Mouse (Mus musculus) liver, adult 2 months (tissue): ENCODE data around the gene Sept9. TPM values are rescaled to one million over a fixed set of nuclear protein-coding genes. Genes with fewer than 3 reads are reported as not detected.
A peak's percentile ranks its signal among the peaks of the same experiment; 100 is the strongest.

Source experiments
- DNase-seq: peaks from one replicate; pipeline ENCODE4 v3.0.0-alpha.2; 2011; ENCODE audit warnings: low read depth, low spot score; ENCODE audit errors: extremely low read depth
- H3K27ac ChIP-seq: fragments of 200-500 bp; replicated peaks from 2 replicates; pipeline ENCODE4 v1.5.1; 2012; ENCODE audit warnings: low read depth, mild to moderate bottlenecking, control low read depth, inconsistent platforms, low read length; ENCODE audit not compliant: insufficient read depth
- H3K27me3 ChIP-seq: fragments of 200-500 bp; 2 replicates; pipeline ENCODE4 v1.6.1; 2012; ENCODE audit warnings: mild to moderate bottlenecking, moderate library complexity, low read length, inconsistent platforms; ENCODE audit not compliant: control insufficient read depth, insufficient read depth
- H3K36me3 ChIP-seq: fragments of 200-500 bp; 2 replicates; pipeline ENCODE4 v1.6.1; 2012; ENCODE audit warnings: low read length, inconsistent platforms; ENCODE audit not compliant: control insufficient read depth, insufficient read depth
- H3K4me1 ChIP-seq: fragments of 200-500 bp; 2 replicates; pipeline ENCODE4 v1.6.1; 2011; ENCODE audit warnings: low read length; ENCODE audit not compliant: control insufficient read depth, insufficient read depth
- H3K4me3 ChIP-seq: fragments of 200-500 bp; 2 replicates; pipeline ENCODE4 v1.5.1; 2011; ENCODE audit warnings: low read depth, mild to moderate bottlenecking, control low read depth, low read length, moderate library complexity; ENCODE audit not compliant: insufficient read depth
- H3K79me2 ChIP-seq: fragments of 200-500 bp; 2 replicates; pipeline ENCODE4 v1.6.1; 2012; ENCODE audit warnings: inconsistent platforms, mild to moderate bottlenecking, low read length, moderate library complexity; ENCODE audit not compliant: control insufficient read depth, insufficient read depth
- H3K9ac ChIP-seq: fragments of 200-500 bp; 2 replicates; pipeline ENCODE4 v1.6.1; 2012; ENCODE audit warnings: low read depth, mild to moderate bottlenecking, control low read depth, inconsistent platforms, low read length
- CTCF ChIP-seq: fragments of 200-500 bp; IDR thresholded peaks from 2 replicates; pipeline ENCODE4 v1.5.1; 2011; ENCODE audit warnings: low read depth, low read length, control low read depth
- POLR2A ChIP-seq: fragments of 200-500 bp; IDR thresholded peaks from 2 replicates; pipeline ENCODE4 v1.6.1; 2011; ENCODE audit warnings: low read length, control low read depth; ENCODE audit not compliant: insufficient read depth; ENCODE audit errors: extremely low read depth
- WGBS: fragments of 180-500 bp; shearing (Covaris S2); methylation state at CpG from one replicate; pipeline ENCODE4 v1.1.7; 2018; 5-methylcytosine and 5-hydroxymethylcytosine counted together
- polyA plus RNA-seq: library from polyadenylated mRNA; depleted of rRNA; stranded (reverse); fragments of >200 nt; gene quantifications from 2 replicates; pipeline ENCODE4 v1.2.3, GENCODE M21; 2012
- total RNA-seq: library from RNA; depleted of rRNA; stranded (reverse); fragments of >200 nt; gene quantifications from 2 replicates; pipeline ENCODE4 v1.2.3, GENCODE M21; 2014

The Sept9 gene
- total and polyA plus RNA-seq, 2 experiments = 18.8 to 21.2 TPM

- no peaks in the 10 kb centered on the region for H3K36me3 ChIP-seq
- H3K27ac ChIP-seq = no peak overlapping the region
- no peaks in the 10 kb centered on the region for H3K79me2 ChIP-seq
- H3K9ac ChIP-seq = no peak overlapping the region
- no peaks in the 10 kb centered on the region for H3K4me1 ChIP-seq
- WGBS = 85% methylated on average over 20 of the region's 20 CpGs
- DNase-seq = no peak
- H3K27me3 ChIP-seq = no peaks in the 10 kb centered on the region
- TF ChIP-seq CTCF = no peak
- no peak for TF ChIP-seq POLR2A
- no peak overlapping the region for H3K4me3 ChIP-seq
Measured at GRCm38 (mm10) chr11:117373195-117373594, 173.7 kb downstream of the Sept9 start.

GRCm38 (mm10) chr11:117373870-117374269 is 174.4 kb downstream of the Sept9 start:
- 54% methylated on average over 4 of the region's 4 CpGs for WGBS
- Histone ChIP-seq H3K4me1 (no peaks in the 10 kb centered on the region), H3K27ac (no peak overlapping the region), H3K36me3 (no peaks in the 10 kb centered on the region), H3K27me3 (no peaks in the 10 kb centered on the region), H3K79me2 (no peaks in the 10 kb centered on the region), H3K4me3 (no peak overlapping the region), H3K9ac (no peak overlapping the region)
- TF ChIP-seq CTCF = no peak
- no peak for TF ChIP-seq POLR2A
- DNase-seq = no peak

GRCm38 (mm10) chr11:117374288-117374687 is 174.8 kb downstream of the Sept9 start:
- H3K9ac ChIP-seq = no peak overlapping the region
- no peaks in the 10 kb centered on the region for H3K36me3 ChIP-seq
- TF ChIP-seq CTCF (no peak), POLR2A (no peak)
- no peak overlapping the region for H3K27ac ChIP-seq
- no peaks in the 10 kb centered on the region for H3K4me1 ChIP-seq
- H3K4me3 ChIP-seq = no peak overlapping the region
- H3K27me3 ChIP-seq = no peaks in the 10 kb centered on the region
- no peaks in the 10 kb centered on the region for H3K79me2 ChIP-seq
- 26% methylated on average over 7 of the region's 7 CpGs for WGBS
- peak; percentile 57 for DNase-seq

GRCm38 (mm10) chr11:117379774-117380173 is 180.3 kb downstream of the Sept9 start:
- Histone ChIP-seq H3K36me3 (no peaks in the 10 kb centered on the region), H3K27me3 (no peaks in the 10 kb centered on the region), H3K9ac (no peak overlapping the region), H3K27ac (no peak overlapping the region), H3K4me1 (no peaks in the 10 kb centered on the region), H3K79me2 (no peaks in the 10 kb centered on the region), H3K4me3 (no peak overlapping the region)
- WGBS = 83% methylated on average over 5 of the region's 5 CpGs
- TF ChIP-seq POLR2A (no peak), CTCF (no peak)
- DNase-seq = no peak

GRCm38 (mm10) chr11:117384235-117384634 is 184.8 kb downstream of the Sept9 start:
- Histone ChIP-seq H3K4me1 (no peaks in the 10 kb centered on the region), H3K79me2 (no peaks in the 10 kb centered on the region), H3K36me3 (no peaks in the 10 kb centered on the region), H3K27ac (no peak overlapping the region), H3K4me3 (no peak overlapping the region), H3K9ac (no peak overlapping the region), H3K27me3 (no peaks in the 10 kb centered on the region)
- no peak for DNase-seq
- TF ChIP-seq CTCF = no peak
- TF ChIP-seq POLR2A = no peak
- 33% methylated on average over 9 of the region's 9 CpGs for WGBS

GRCm38 (mm10) chr11:117384897-117385296 is 185.4 kb downstream of the Sept9 start:
- no peaks in the 10 kb centered on the region for H3K79me2 ChIP-seq
- H3K4me3 ChIP-seq = no peak overlapping the region
- no peaks in the 10 kb centered on the region for H3K36me3 ChIP-seq
- TF ChIP-seq CTCF = peak; percentile 81
- TF ChIP-seq POLR2A = no peak
- no peaks in the 10 kb centered on the region for H3K27me3 ChIP-seq
- WGBS = 1% methylated on average over 16 of the region's 16 CpGs
- no peak overlapping the region for H3K9ac ChIP-seq
- no peak overlapping the region for H3K27ac ChIP-seq
- peak; percentile 69 for DNase-seq
- 0 out of 2 replicates have a peak, but pooled peaks cover 2% of the 10 kb centered on the region for H3K4me1 ChIP-seq
